Mouse (Mus musculus) neural tube, embryonic 12.5 days (tissue): ENCODE measurements around the gene Znhit1. TPM values are rescaled to one million over a fixed set of nuclear protein-coding genes. Genes with fewer than 3 reads are reported as not detected.
"Not testable (repeated sequence)": the region's sequence is repeated elsewhere in the genome, so short reads cannot be mapped to it uniquely, and the experiment has no call there.

Source experiments
- ATAC-seq: fragments of 200-750 bp; cut with Nextera tagmentation; 2 replicates; pipeline ENCODE4 v1.8.0; 2017; ENCODE audit warnings: low read depth, mild to moderate bottlenecking, moderate TSS enrichment, moderate library complexity; ENCODE audit not compliant: low FRiP score
- H3K27ac ChIP-seq: fragments of 300-500 bp; sonication (generic); 2 replicates; pipeline ENCODE4 v1.5.1; 2016
- H3K27me3 ChIP-seq: fragments of 300-500 bp; sonication (generic); replicated peaks from 2 replicates; pipeline ENCODE4 v1.6.1; 2016; ENCODE audit warnings: mild to moderate bottlenecking
- H3K36me3 ChIP-seq: fragments of 300-500 bp; sonication (generic); 2 replicates; pipeline ENCODE4 v1.6.1; 2016; ENCODE audit warnings: mild to moderate bottlenecking
- H3K4me1 ChIP-seq: fragments of 300-500 bp; sonication (generic); 2 replicates; pipeline ENCODE4 v1.6.1; 2016
- H3K4me2 ChIP-seq: fragments of 300-500 bp; sonication (generic); replicated peaks from 2 replicates; pipeline ENCODE4 v1.6.1; 2016; ENCODE audit warnings: mild to moderate bottlenecking
- H3K4me3 ChIP-seq: fragments of 300-500 bp; sonication (generic); 2 replicates; pipeline ENCODE4 v1.5.1; 2016
- H3K9ac ChIP-seq: fragments of 300-500 bp; sonication (generic); 2 replicates; pipeline ENCODE4 v1.6.1; 2016; ENCODE audit warnings: mild to moderate bottlenecking
- H3K9me3 ChIP-seq: fragments of 300-500 bp; sonication (generic); 2 replicates; pipeline ENCODE4 v1.6.1; 2016; ENCODE audit warnings: mild to moderate bottlenecking
- WGBS: fragments of 180-500 bp; shearing (Covaris S2); methylation state at CpG from one replicate; pipeline ENCODE4 v1.1.7; 2016; 5-methylcytosine and 5-hydroxymethylcytosine counted together
- polyA plus RNA-seq: library from polyadenylated mRNA; unstranded; fragments of >200 nt; fragmentation: Nextera tagmentation; extraction: Ambion mirVana; gene quantifications from 2 replicates; pipeline ENCODE4 v1.2.1, GENCODE M21; 2016

Znhit1 gene
- polyA plus RNA-seq, 1 experiment from 2014 or later = 109 TPM

GRCm38 (mm10) chr5:136962501-136962900 is 25.3 kb downstream of the Znhit1 start:
- peak overlapping the region; percentile 51 for H3K4me3 ChIP-seq
- H3K27ac ChIP-seq = peak overlapping the region; percentile 34; the same call in 1 of the 2 replicates
- no peaks in the 10 kb centered on the region for H3K9me3 ChIP-seq
- H3K36me3 ChIP-seq = peaks cover 44% of the 10 kb centered on the region
- ATAC-seq = peak; percentile 79
- H3K4me1 ChIP-seq = peaks cover 28% of the 10 kb centered on the region
- H3K4me2 ChIP-seq = peak overlapping the region; percentile 84
- no peaks in the 10 kb centered on the region for H3K27me3 ChIP-seq
- WGBS = 2% methylated on average over 10 of the region's 10 CpGs
- peak overlapping the region; percentile 63 for H3K9ac ChIP-seq

- H3K4me1 ChIP-seq = peaks cover 28% of the 10 kb centered on the region
- under 1% methylated on average over 20 of the region's 20 CpGs for WGBS
- H3K27ac ChIP-seq = peak overlapping the region; percentile 34; the same call in 1 of the 2 replicates
- peaks cover 48% of the 10 kb centered on the region for H3K36me3 ChIP-seq
- peak; percentile 93 for ATAC-seq
- no peaks in the 10 kb centered on the region for H3K9me3 ChIP-seq
- H3K4me3 ChIP-seq = peak overlapping the region; percentile 51
- H3K4me2 ChIP-seq = peak overlapping the region; percentile 84
- H3K27me3 ChIP-seq = no peaks in the 10 kb centered on the region
- H3K9ac ChIP-seq = peak overlapping the region; percentile 63
Measured at GRCm38 (mm10) chr5:136961983-136962461, 25.8 kb downstream of the Znhit1 start.

GRCm38 (mm10) chr5:136961334-136961982 is 26.4 kb downstream of the Znhit1 start:
- H3K4me3 ChIP-seq = peak overlapping the region; percentile 51
- H3K27ac ChIP-seq = peak overlapping the region; percentile 8; the same call in 1 of the 2 replicates
- peak; percentile 29; the same call in 1 of the 2 replicates for ATAC-seq
- H3K4me1 ChIP-seq = peaks cover 25% of the 10 kb centered on the region
- WGBS = 22% methylated on average over 5 of the region's 5 CpGs
- H3K27me3 ChIP-seq = no peaks in the 10 kb centered on the region
- H3K9me3 ChIP-seq = no peaks in the 10 kb centered on the region
- peak overlapping the region; percentile 84 for H3K4me2 ChIP-seq
- peaks cover 48% of the 10 kb centered on the region for H3K36me3 ChIP-seq
- H3K9ac ChIP-seq = peak overlapping the region; percentile 63

DNA sequence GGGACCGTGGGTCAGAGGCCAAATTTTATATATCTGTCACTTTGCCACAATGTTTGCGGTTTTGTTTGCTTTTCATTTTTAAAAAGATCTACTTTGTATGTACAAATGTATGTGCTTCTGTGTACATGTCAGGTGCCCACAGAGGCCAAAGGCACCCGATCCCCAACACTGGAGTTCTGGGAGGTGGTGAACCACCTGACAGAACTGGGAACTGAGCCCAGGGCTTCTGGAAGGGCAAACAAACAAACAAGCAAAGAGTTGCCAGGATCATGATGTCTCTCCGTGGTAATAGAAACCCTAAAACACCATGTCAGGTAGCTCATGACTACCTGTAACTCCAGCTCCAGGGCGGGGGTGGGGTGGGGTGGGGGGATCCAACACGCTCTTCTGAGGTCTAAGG is 27.8 kb downstream of the Znhit1 start:
- H3K9ac ChIP-seq = no peak overlapping the region
- H3K4me2 ChIP-seq = no peak overlapping the region
- no peak overlapping the region for H3K27ac ChIP-seq
- H3K9me3 ChIP-seq = no peaks in the 10 kb centered on the region
- H3K4me3 ChIP-seq = no peak overlapping the region
- ATAC-seq = no peak
- WGBS = 92% methylated on average over 6 of the region's 6 CpGs
- H3K4me1 ChIP-seq = peaks cover 23% of the 10 kb centered on the region
- peaks cover 35% of the 10 kb centered on the region for H3K36me3 ChIP-seq
- no peaks in the 10 kb centered on the region for H3K27me3 ChIP-seq

DNA sequence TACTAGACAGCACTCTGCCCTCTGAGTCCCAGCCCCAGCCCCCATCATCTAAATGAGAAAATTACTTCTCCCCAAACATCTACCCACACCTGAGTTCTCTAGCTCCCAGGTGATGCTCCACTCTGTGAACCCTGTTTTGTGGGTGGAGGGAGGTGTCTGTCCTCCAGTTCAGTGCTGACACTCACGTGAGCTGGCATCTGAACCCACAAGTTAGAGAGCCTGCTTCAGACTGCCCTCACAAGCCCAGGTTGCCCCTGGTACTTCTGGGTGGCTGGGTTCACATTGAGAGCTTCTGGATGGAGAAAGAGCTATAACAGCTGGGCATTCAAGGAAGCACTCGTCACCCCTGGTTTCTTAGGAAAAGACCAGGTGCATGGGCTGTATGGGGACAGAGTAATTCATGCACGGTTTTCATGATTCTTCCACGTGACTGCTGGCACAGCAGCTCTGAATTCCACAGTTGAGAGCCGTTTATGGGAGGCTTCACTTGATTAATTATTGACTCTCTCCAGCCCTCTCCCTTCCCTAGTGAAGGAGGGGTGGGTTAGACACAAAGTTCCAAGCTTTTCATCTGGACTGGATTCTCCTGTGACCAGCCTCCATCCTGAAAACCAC is 28.7 kb downstream of the Znhit1 start:
- ATAC-seq = no peak
- Histone ChIP-seq H3K9me3 (no peaks in the 10 kb centered on the region), H3K4me2 (no peak overlapping the region), H3K27ac (no peak overlapping the region), H3K4me1 (peaks cover 32% of the 10 kb centered on the region), H3K9ac (no peak overlapping the region), H3K36me3 (peaks cover 26% of the 10 kb centered on the region), H3K27me3 (no peaks in the 10 kb centered on the region), H3K4me3 (no peak overlapping the region)
- 67% methylated on average over 5 of the region's 5 CpGs for WGBS

DNA sequence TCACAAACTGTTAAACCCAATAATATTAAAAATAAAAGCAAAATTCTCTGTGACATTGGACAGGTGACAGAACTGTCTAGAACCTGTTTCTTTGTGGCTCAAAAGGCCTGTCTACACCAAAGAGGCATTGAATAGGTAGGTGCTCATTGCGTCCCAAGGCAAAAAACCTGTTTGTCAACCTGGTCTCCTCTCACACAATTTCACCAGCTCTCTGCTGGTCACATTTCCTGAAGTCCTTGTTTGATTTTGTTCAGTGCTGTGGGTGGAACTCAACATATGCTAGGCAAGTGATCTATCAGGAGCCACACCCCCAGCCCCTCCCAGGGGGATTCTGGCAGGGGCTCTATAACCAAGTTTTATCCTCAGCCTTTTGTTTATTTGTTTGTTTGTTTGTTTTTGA is 30.6 kb downstream of the Znhit1 start:
- peaks cover 29% of the 10 kb centered on the region for H3K4me1 ChIP-seq
- peaks cover 14% of the 10 kb centered on the region for H3K36me3 ChIP-seq
- no peak overlapping the region for H3K9ac ChIP-seq
- no peak overlapping the region for H3K27ac ChIP-seq
- no peaks in the 10 kb centered on the region for H3K27me3 ChIP-seq
- H3K9me3 ChIP-seq = no peaks in the 10 kb centered on the region
- no peak overlapping the region for H3K4me2 ChIP-seq
- H3K4me3 ChIP-seq = no peak overlapping the region
- 86% methylated on average over 1 of the region's 1 CpGs for WGBS
- ATAC-seq = no peak

DNA sequence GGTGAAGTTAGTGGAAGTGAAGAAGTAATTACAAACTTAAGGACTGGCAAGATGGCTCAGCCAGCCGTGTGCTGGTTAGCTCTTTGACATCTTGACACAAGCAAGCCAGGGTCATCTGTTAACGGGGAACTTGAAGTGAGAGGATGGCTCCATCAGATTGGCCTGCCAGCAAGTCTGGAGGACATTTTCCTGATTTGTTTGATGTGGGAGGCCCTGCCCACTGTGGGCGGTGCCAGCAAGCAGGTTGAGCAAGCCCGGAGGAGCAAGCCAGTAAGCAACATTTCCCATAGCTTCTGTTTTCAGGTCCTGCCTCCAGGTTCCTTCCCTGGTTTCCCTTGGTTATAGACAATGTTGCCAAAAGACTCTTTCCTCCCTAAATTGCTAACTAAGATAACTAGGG is 32.2 kb downstream of the Znhit1 start:
- H3K9me3 ChIP-seq = no peaks in the 10 kb centered on the region
- H3K27me3 ChIP-seq = no peaks in the 10 kb centered on the region
- no peak overlapping the region for H3K4me3 ChIP-seq
- ATAC-seq = no peak
- 75% methylated on average over 4 of the region's 4 CpGs for WGBS
- peaks cover 14% of the 10 kb centered on the region for H3K36me3 ChIP-seq
- H3K27ac ChIP-seq = no peak overlapping the region
- H3K4me1 ChIP-seq = peaks cover 22% of the 10 kb centered on the region
- no peak overlapping the region for H3K4me2 ChIP-seq
- H3K9ac ChIP-seq = no peak overlapping the region

DNA sequence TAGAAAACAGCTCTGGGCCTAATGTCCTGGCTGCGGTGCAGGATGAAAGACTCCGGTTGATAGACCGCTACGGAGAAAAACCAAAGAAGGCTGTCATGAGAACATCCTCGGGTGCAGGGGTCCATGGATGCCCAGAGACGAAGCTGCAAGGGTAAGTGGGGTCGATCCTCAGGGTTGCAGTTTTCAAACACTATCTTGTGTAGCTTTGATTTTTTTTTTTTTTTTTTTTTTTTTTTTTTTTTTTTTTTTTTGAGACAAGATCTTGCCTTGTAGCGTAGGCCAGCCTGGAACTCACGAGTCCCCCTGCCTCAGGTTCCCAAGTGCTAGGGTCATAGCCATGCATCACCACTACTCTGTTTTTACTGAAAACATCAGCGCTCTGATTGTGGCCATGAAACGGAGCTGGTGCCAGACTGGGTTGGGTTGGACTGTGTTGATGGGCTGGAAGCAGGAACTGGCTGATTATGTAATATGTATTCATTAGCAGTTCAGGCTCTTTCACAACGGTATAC is 34.3 kb downstream of the Znhit1 start:
- Histone ChIP-seq H3K27me3 (no peaks in the 10 kb centered on the region), H3K9me3 (no peaks in the 10 kb centered on the region), H3K36me3 (peaks cover 14% of the 10 kb centered on the region), H3K4me2 (peak overlapping the region; percentile 78), H3K27ac (no peak overlapping the region; the same call in 1 of the 2 replicates), H3K4me1 (peaks cover 22% of the 10 kb centered on the region), H3K4me3 (peak overlapping the region; percentile 69), H3K9ac (peak overlapping the region; percentile 78)
- ATAC-seq = peak; percentile 31
- 4% methylated on average over 12 of the region's 12 CpGs for WGBS

DNA sequence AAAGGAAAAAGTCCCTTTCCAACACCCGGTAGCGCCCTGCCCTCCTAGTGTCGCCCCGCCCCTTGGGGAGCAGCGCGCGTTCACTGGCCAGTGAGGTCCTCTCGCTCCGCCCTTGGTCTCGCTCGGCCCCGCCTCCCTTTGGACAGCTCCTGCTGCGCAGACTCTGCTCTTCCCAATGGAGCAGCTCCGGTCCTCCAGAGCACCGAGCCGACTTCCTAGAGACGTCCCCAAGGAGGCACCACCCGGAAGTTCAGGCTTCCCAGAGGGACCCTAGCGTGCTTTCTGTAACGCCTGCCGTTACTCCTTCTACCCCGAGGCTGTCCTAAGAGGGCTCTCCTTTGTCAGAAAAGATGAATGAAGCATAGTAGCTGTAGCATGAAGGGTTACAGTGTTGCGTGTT is 34.8 kb downstream of the Znhit1 start, which contains the start of gene Fis1:
TSS of gene Fis1 (plus strand) at position 261 of the 400 bp plus-strand sequence.
- Histone ChIP-seq H3K9me3 (no peaks in the 10 kb centered on the region), H3K4me3 (peak within 1 kb of the TSS; percentile 69), H3K27me3 (no peaks in the 10 kb centered on the region), H3K4me2 (peak within 1 kb of the TSS; percentile 78), H3K36me3 (peaks cover 14% of the 10 kb centered on the region), H3K27ac (no peak within 1 kb of the TSS; the same call in 1 of the 2 replicates), H3K4me1 (peaks cover 22% of the 10 kb centered on the region), H3K9ac (peak within 1 kb of the TSS; percentile 78)
- WGBS = under 1% methylated on average over 23 of the region's 23 CpGs
- ATAC-seq = peak; percentile 97

DNA sequence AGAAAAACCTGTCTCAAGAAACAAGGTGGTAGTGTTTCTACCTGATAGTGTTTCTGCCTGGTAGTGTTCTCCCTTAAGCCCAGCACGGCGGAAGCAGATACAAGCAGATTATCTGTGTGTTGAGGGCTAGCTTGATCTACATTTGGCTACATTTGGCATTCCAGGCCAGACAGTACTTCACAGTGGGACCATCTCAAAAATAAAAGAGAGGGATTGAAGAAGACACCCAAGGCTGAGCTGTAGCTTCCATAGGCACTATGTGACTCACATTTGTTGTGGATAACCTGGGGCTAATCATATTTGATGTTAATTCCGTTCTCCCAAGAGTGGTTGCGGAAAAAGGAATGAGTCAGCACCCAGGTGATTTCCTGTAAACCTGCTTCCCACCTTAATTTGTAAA is 35.7 kb downstream of the Znhit1 start:
- no peak overlapping the region for H3K4me2 ChIP-seq
- ATAC-seq = no peak
- H3K36me3 ChIP-seq = peaks cover 8% of the 10 kb centered on the region
- no peak overlapping the region for H3K9ac ChIP-seq
- WGBS = 85% methylated on average over 4 of the region's 4 CpGs
- H3K4me1 ChIP-seq = peaks cover 22% of the 10 kb centered on the region
- no peaks in the 10 kb centered on the region for H3K27me3 ChIP-seq
- H3K27ac ChIP-seq = no peak overlapping the region
- H3K9me3 ChIP-seq = no peaks in the 10 kb centered on the region
- H3K4me3 ChIP-seq = no peak overlapping the region

DNA sequence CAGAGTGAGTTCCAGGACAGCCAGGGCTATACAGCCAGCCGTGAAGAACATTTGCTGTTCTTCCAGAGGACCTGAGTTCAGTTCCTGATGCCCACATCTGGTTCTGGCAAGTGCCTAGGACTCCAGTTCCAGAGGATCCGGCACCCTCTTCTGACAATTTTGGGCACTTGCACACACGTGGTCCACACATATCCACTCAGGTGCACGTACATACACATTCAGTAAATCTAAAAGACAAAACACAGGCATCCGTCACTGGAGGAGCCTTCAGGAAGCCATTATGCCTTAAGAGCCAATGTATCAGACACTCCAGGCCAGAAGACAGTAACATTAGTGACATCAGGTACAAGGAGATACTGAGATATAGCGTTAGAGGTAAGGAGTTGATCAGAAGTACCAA is 37.3 kb downstream of the Znhit1 start:
- Histone ChIP-seq H3K4me3 (no peak overlapping the region), H3K36me3 (no peaks in the 10 kb centered on the region; the same call in 1 of the 2 replicates), H3K4me2 (no peak overlapping the region), H3K4me1 (peaks cover 20% of the 10 kb centered on the region), H3K9me3 (no peaks in the 10 kb centered on the region), H3K9ac (no peak overlapping the region), H3K27me3 (no peaks in the 10 kb centered on the region), H3K27ac (no peak overlapping the region)
- ATAC-seq = no peak
- WGBS = 92% methylated on average over 6 of the region's 6 CpGs

- H3K4me1 ChIP-seq = peaks cover 13% of the 10 kb centered on the region
- not testable (repeated sequence) for H3K9ac ChIP-seq, H3K36me3 ChIP-seq, ATAC-seq, H3K27ac ChIP-seq, H3K27me3 ChIP-seq, H3K4me3 ChIP-seq, H3K9me3 ChIP-seq, H3K4me2 ChIP-seq
- WGBS = 85% methylated on average over 14 of the region's 14 CpGs
Measured at GRCm38 (mm10) chr5:136949551-136950336, 38.1 kb downstream of the Znhit1 start.
